Mouse (Mus musculus): ENCODE results near the gene Sun1.

The Sun1 gene

GRCm38 (mm10) chr5:139199995-139200769, at the start of gene Sun1:
Sun1 (plus strand) TSS chr5:139200637.
- DNase-seq, result peak; percentile 98 to 99

DNA sequence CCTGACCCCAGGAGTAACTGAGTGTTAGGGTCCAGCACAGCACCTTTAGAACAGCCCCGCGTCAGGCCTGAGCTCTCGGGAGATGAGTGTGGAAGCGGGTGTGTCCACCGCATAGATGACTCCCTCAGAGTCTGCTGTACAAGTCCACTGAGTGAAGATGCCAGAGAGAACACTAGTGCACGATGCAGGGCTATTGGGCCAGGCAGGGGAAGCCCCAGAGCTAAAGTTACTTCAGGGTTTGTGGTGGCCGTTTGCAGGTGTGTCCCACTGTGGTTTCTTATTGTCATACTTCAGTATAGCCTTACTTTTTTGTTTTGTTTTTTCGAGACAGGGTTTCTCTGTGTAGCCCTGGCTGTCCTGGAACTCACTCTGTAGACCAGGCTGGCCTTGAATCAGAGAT, 39.5 kb upstream of the Sun1 start:
- no peak for DNase-seq

- DNase-seq, result no peak
These were observed 38.8 kb upstream of the Sun1 start for GRCm38 (mm10) chr5:139161632-139162031.

GRCm38 (mm10) chr5:139166781-139167361, 33.6 kb upstream of the Sun1 start:
- DNase-seq, result no peak

DNA sequence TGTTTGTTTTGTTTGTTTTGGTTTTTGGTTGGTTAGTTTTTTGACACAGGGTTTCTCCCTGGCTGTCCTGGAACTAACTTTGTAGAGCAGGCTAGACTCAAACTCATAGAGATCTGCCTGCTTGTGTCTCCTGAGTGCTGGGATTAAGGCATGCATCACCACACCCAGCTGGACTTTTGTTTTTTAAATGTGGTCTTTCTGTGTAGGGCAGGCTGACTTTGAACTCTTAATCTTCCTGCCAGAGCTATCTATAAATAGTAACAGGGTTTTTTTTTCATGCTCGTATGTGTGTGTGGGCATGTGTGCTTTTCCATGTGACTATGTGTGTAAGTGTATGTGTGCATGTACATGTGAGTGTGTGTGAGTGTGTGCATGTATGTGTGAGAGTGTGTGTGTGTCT, 32.9 kb upstream of the Sun1 start:
- no peak for DNase-seq

GRCm38 (mm10) chr5:139171929-139172328, 28.5 kb upstream of the Sun1 start:
- DNase-seq, result no peak

DNA sequence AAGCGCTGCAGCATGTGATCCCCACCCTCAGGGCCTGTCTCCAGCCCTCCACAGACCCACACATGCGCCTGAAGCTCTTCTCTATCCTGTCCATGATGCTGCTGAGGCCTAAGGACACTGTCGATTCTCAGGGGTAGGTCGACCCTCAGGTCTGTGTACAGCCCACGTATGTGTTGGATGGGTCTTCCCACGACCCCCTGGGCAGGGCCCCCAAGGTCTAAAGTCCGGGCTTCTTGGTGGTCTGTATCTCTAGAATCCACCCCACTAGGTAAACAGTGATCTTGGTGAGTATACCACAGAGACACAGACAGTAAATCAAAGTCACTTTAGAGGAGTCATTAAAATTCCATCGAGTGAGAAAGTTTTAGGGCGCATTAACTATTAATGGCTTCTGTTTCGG, 26.3 kb upstream of the Sun1 start:
- no peak for DNase-seq

- peak; percentile 54 to 65 for DNase-seq
These were observed 25.6 kb upstream of the Sun1 start for GRCm38 (mm10) chr5:139174556-139175547.

GRCm38 (mm10) chr5:139178895-139179631, 21.4 kb upstream of the Sun1 start:
- peak; percentile 70 to 93 for DNase-seq

DNA sequence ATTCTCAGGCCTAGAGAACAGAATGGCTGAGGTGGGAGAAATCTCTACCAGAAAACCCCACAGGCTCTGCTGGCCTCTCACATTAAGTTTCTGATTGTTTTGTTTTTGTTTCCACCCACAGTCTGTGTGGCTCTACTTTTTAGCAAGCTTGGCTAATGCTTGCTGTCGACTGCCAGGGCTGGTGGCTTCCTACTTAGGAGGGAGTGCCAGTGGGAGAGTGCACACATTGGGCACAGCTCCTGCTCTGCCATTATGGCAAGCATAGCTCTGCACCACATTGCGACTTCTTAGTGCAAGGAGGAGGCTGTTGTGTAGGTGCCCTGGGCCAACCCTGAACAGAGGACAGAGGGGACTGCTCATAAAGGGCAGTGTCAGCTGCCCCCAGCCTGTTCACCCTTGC, 17.3 kb upstream of the Sun1 start:
- no peak for DNase-seq

DNA sequence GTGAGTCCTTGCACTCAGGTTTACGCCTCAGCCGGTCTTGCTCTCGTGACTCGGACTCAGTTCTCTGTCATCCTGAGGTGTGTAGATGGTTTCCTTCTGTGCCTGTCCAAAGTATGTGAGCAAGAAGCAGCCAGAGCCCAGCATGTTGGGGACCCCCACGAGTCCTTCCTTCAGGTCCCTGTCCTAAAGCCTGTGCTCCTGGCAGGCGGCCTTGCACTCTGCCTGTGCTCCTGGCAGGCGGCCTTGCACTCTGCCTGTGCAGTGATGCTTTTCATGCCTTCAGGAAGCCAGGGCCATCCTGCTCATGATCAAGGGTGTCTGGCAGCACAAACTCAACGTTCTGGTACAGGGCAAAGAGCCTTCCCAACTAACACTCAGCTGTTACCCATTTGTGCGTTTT, 16.8 kb upstream of the Sun1 start:
- DNase-seq, result no peak

- DNase-seq, result no peak
These were observed 15.5 kb upstream of the Sun1 start for GRCm38 (mm10) chr5:139184897-139185296.

DNA sequence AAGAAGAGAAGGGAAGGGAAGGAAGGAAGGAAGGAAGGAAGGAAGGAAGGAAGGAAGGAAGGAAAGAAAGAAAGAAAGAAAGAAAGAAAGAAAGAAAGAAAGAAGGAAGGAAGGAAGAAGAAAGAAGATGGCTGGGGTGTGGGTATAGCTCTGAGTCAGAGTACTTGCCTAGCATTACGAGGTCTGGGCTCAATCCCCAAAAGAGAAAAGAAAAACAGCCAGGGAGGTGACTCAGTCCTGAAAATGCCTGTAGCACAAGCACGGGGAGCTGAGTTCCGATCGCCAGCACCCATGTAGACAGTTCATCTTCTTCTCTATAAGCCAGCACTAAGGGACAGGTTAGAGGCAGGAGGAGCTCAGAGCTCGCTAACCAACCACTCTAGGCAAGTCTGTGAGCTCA, 10.7 kb upstream of the Sun1 start:
- DNase-seq, result no peak

GRCm38 (mm10) chr5:139190958-139191357, 9.5 kb upstream of the Sun1 start:
- DNase-seq, result no peak

DNA sequence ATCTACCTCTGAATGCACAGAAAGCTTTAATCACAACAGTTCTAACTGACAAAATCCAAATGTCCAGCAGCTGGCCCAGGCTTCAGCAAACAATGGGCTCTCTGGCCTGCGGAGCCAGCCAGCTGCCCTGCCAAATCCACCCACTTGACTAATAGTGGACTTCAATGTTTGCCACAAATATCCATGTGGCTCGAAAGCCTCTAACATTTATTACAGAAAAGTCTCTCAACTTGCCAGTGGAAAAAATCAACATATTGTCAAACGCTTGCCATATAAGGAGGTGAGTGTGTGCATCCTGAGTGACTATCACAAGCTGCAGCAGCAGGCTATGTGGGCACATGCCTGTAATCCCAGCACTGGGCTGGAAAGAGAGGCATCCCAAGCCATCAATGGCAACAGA, 1.7 kb upstream of the Sun1 start:
- DNase-seq, result no peak

DNA sequence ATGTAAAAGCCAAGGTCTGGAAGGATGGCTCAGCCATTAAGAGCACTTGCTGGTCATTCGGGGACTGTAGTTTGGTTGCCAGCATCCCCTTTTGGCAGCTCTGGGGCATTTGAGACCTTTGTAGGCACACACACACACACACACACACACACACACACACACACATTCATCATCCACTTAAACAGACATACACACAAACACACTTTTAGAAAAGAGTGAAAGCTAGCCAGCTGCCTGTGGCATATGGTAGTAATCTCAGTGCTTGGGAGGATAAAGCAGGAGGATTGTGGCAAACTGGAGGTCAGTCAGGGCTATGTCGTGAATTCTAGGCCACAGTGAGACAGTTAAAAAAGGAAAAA, 822 bp upstream of the Sun1 start:
- no peak for DNase-seq

GRCm38 (mm10) chr5:139200770-139201569, 533 bp downstream of the Sun1 start:
- DNase-seq, result no peak

DNA sequence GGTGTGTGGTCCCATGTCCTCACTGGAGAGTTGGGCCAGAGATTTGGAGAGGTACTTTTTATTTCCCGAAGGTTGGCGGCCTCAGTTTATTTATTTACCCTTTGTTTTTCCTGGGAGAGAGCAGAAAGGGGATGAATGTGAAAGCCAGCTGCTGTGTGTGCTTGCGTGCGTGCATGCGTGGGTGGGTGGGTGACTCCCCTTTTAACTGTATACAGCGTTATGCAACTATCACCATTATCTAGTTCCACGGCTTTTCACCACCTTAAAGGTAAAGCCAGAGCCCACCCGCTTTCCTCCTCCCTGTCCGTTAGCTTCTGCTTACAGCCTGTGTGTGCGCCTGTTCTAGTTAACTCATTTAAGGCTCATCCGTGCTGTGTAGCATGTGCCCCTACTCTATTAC, 1.7 kb downstream of the Sun1 start:
- DNase-seq, result no peak

GRCm38 (mm10) chr5:139203312-139203711, 2.9 kb downstream of the Sun1 start:
- DNase-seq, result no peak

DNA sequence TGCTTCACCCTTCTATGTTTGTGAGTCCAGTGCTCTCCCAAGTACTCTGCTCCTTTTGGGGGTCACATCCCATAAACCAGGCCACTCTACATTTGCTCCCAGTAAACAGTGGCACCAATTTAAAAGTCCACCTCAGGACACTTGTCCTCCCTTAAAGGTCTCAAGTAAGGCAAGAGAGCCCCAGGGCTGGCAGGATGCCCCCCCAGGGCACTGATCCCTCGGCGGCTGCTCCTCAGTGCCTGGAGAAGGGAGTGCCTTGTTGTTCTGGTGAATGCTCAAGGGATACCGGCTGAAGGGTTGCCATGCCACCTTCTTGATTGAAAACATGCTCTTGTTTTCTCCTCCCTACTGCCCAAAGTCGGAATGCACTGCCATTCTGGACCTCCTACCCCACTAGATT, 5.6 kb downstream of the Sun1 start:
- DNase-seq, result no peak

- DNase-seq, result no peak
These were observed 6.1 kb downstream of the Sun1 start for GRCm38 (mm10) chr5:139206525-139206924.

GRCm38 (mm10) chr5:139208183-139208582, 7.7 kb downstream of the Sun1 start:
- DNase-seq, result no peak
